Mouse (Mus musculus): ENCODE measurements at regions not wholly inside any gene's neighbourhood (a gene's known extent, or its start where the extent isn't known, plus 50 kb on each side); places are given as distances from the start of the nearest gene placed in this dataset.

GRCm38 (mm10) chr6:61068117-61068489 is 112.0 kb upstream of the Ccser1 start:
- Histone ChIP-seq H3K9ac (replicated peaks; ENCODE audit: low read length) (no peak overlapping the region), H3K27ac (replicated peaks; ENCODE audit: low read depth, low read length) (no peak overlapping the region), H3K4me2 (ENCODE audit: low read depth, low read length) (no peak overlapping the region), H3K4me3 (ENCODE audit: low read depth, low read length) (no peak overlapping the region), H3K9me3 (replicated peaks; ENCODE audit: control insufficient read depth, low read length) (no peaks in the 10 kb centered on the region), H3K27me3 (ENCODE audit: control insufficient read depth, insufficient read depth, low read length) (no peaks in the 10 kb centered on the region), H3K4me1 (ENCODE audit: control insufficient read depth, insufficient read depth, low read length) (peaks cover 2% of the 10 kb centered on the region; the same call in 1 of the 2 replicates), H3K36me3 (replicated peaks; ENCODE audit: control insufficient read depth, insufficient read depth, low read depth, low read length) (no peaks in the 10 kb centered on the region)
- WGBS: 4% methylated on average over 1 of the region's 1 CpGs
- no peak for ATAC-seq (replicated peaks; ENCODE audit: insufficient number of reproducible peaks, low FRiP score, low TSS enrichment, low read depth)
- DNase-seq (ENCODE audit: low spot score): no peak

GRCm38 (mm10) chr6:61073267-61073666 is 106.9 kb upstream of the Ccser1 start:
- Histone ChIP-seq H3K4me1 (ENCODE audit: control insufficient read depth, insufficient read depth, low read length) (no peaks in the 10 kb centered on the region), H3K36me3 (replicated peaks; ENCODE audit: control insufficient read depth, insufficient read depth, low read depth, low read length) (no peaks in the 10 kb centered on the region), H3K4me2 (ENCODE audit: low read depth, low read length) (no peak overlapping the region), H3K9me3 (replicated peaks; ENCODE audit: control insufficient read depth, low read length) (no peaks in the 10 kb centered on the region), H3K4me3 (ENCODE audit: low read depth, low read length) (no peak overlapping the region), H3K9ac (replicated peaks; ENCODE audit: low read length) (no peak overlapping the region), H3K27ac (replicated peaks; ENCODE audit: low read depth, low read length) (no peak overlapping the region), H3K27me3 (ENCODE audit: control insufficient read depth, insufficient read depth, low read length) (no peaks in the 10 kb centered on the region)
- ATAC-seq (replicated peaks; ENCODE audit: insufficient number of reproducible peaks, low FRiP score, low TSS enrichment, low read depth): no peak
- 92% methylated on average over 3 of the region's 3 CpGs for WGBS
- no peak for DNase-seq (ENCODE audit: low spot score)

DNA sequence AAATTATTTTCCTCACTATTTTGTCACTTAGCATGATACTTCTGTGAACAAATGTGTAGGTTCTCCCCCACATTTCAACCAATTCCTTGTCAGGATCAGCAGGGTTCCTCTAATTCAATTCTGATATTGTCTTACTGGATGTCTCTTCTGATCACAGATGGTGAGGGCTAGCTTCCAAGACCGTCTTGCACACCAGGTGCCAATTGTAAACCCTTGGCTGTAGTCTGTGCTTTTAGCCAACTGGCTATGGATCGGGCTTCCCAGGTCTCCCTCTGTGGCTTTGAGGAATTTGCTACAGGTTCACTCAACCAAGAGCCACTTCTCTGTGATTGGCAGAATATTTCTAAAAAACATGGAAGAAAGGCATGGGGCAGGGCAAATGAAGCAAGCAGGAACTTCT is 106.3 kb upstream of the Ccser1 start:
- DNase-seq (ENCODE audit: low spot score): no peak
- no peak overlapping the region for H3K9ac ChIP-seq (replicated peaks; ENCODE audit: low read length)
- H3K36me3 ChIP-seq (replicated peaks; ENCODE audit: control insufficient read depth, insufficient read depth, low read depth, low read length): no peaks in the 10 kb centered on the region
- no peaks in the 10 kb centered on the region for H3K4me1 ChIP-seq (ENCODE audit: control insufficient read depth, insufficient read depth, low read length)
- no peaks in the 10 kb centered on the region for H3K27me3 ChIP-seq (ENCODE audit: control insufficient read depth, insufficient read depth, low read length)
- ATAC-seq (replicated peaks; ENCODE audit: insufficient number of reproducible peaks, low FRiP score, low TSS enrichment, low read depth): no peak
- WGBS: 71% methylated on average over 2 of the region's 2 CpGs
- H3K9me3 ChIP-seq (replicated peaks; ENCODE audit: control insufficient read depth, low read length): no peaks in the 10 kb centered on the region
- no peak overlapping the region for H3K4me2 ChIP-seq (ENCODE audit: low read depth, low read length)
- H3K4me3 ChIP-seq (ENCODE audit: low read depth, low read length): no peak overlapping the region
- H3K27ac ChIP-seq (replicated peaks; ENCODE audit: low read depth, low read length): no peak overlapping the region

DNA sequence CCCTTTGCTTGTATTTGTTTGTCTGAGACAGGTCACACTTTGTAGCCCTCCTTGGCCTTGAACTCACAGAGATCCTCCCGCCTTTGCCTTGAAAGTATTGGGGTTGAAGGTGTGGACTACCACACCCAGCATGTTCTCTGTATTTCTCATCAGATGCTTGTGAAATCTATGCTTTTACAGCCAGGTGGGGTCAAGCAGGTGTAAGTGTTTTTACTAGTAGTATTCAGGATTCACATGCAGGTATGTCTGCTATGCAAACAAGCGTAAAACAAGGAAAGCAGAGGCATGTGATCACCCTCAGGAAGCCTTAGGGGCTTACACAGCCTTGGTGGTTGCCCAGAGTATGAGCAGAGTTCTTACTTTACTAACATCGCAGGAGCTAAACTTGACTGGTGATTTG is 105.4 kb upstream of the Ccser1 start:
- DNase-seq (ENCODE audit: low spot score) (no peak), ATAC-seq (replicated peaks; ENCODE audit: insufficient number of reproducible peaks, low FRiP score, low TSS enrichment, low read depth) (no peak)
- H3K27me3 ChIP-seq (ENCODE audit: control insufficient read depth, insufficient read depth, low read length): no peaks in the 10 kb centered on the region
- H3K4me2 ChIP-seq (ENCODE audit: low read depth, low read length): no peak overlapping the region
- H3K9me3 ChIP-seq (replicated peaks; ENCODE audit: control insufficient read depth, low read length): no peaks in the 10 kb centered on the region
- WGBS: 84% methylated on average over 3 of the region's 3 CpGs
- no peak overlapping the region for H3K27ac ChIP-seq (replicated peaks; ENCODE audit: low read depth, low read length)
- H3K4me3 ChIP-seq (ENCODE audit: low read depth, low read length): no peak overlapping the region
- no peaks in the 10 kb centered on the region for H3K36me3 ChIP-seq (replicated peaks; ENCODE audit: control insufficient read depth, insufficient read depth, low read depth, low read length)
- H3K9ac ChIP-seq (replicated peaks; ENCODE audit: low read length): no peak overlapping the region
- no peaks in the 10 kb centered on the region for H3K4me1 ChIP-seq (ENCODE audit: control insufficient read depth, insufficient read depth, low read length)

- no peaks in the 10 kb centered on the region for H3K36me3 ChIP-seq (replicated peaks; ENCODE audit: control insufficient read depth, insufficient read depth, low read depth, low read length)
- no peak for DNase-seq (ENCODE audit: low spot score)
- no peak overlapping the region for H3K9ac ChIP-seq (replicated peaks; ENCODE audit: low read length)
- H3K4me3 ChIP-seq (ENCODE audit: low read depth, low read length): no peak overlapping the region
- no peaks in the 10 kb centered on the region for H3K4me1 ChIP-seq (ENCODE audit: control insufficient read depth, insufficient read depth, low read length)
- no peak for ATAC-seq (replicated peaks; ENCODE audit: insufficient number of reproducible peaks, low FRiP score, low TSS enrichment, low read depth)
- no peaks in the 10 kb centered on the region for H3K27me3 ChIP-seq (ENCODE audit: control insufficient read depth, insufficient read depth, low read length)
- 72% methylated on average over 3 of the region's 3 CpGs for WGBS
- H3K9me3 ChIP-seq (replicated peaks; ENCODE audit: control insufficient read depth, low read length): no peaks in the 10 kb centered on the region
- H3K27ac ChIP-seq (replicated peaks; ENCODE audit: low read depth, low read length): no peak overlapping the region
- no peak overlapping the region for H3K4me2 ChIP-seq (ENCODE audit: low read depth, low read length)
Measured at GRCm38 (mm10) chr6:61078559-61078958, 101.6 kb upstream of the Ccser1 start.

GRCm38 (mm10) chr6:61080661-61081060 is 99.5 kb upstream of the Ccser1 start:
- Histone ChIP-seq H3K4me1 (ENCODE audit: control insufficient read depth, insufficient read depth, low read length) (no peaks in the 10 kb centered on the region), H3K27me3 (ENCODE audit: control insufficient read depth, insufficient read depth, low read length) (no peaks in the 10 kb centered on the region), H3K9ac (replicated peaks; ENCODE audit: low read length) (no peak overlapping the region), H3K27ac (replicated peaks; ENCODE audit: low read depth, low read length) (no peak overlapping the region), H3K36me3 (replicated peaks; ENCODE audit: control insufficient read depth, insufficient read depth, low read depth, low read length) (no peaks in the 10 kb centered on the region), H3K4me2 (ENCODE audit: low read depth, low read length) (no peak overlapping the region), H3K9me3 (replicated peaks; ENCODE audit: control insufficient read depth, low read length) (no peaks in the 10 kb centered on the region), H3K4me3 (ENCODE audit: low read depth, low read length) (no peak overlapping the region)
- DNase-seq (ENCODE audit: low spot score) (no peak), ATAC-seq (replicated peaks; ENCODE audit: insufficient number of reproducible peaks, low FRiP score, low TSS enrichment, low read depth) (no peak)
- WGBS: 65% methylated on average over 5 of the region's 5 CpGs

GRCm38 (mm10) chr6:61083346-61083745 is 96.8 kb upstream of the Ccser1 start:
- H3K4me2 ChIP-seq (ENCODE audit: low read depth, low read length): no peak overlapping the region
- no peak overlapping the region for H3K9ac ChIP-seq (replicated peaks; ENCODE audit: low read length)
- WGBS: 87% methylated on average over 3 of the region's 3 CpGs
- H3K36me3 ChIP-seq (replicated peaks; ENCODE audit: control insufficient read depth, insufficient read depth, low read depth, low read length): no peaks in the 10 kb centered on the region
- no peaks in the 10 kb centered on the region for H3K9me3 ChIP-seq (replicated peaks; ENCODE audit: control insufficient read depth, low read length)
- no peaks in the 10 kb centered on the region for H3K27me3 ChIP-seq (ENCODE audit: control insufficient read depth, insufficient read depth, low read length)
- no peak for DNase-seq (ENCODE audit: low spot score)
- H3K27ac ChIP-seq (replicated peaks; ENCODE audit: low read depth, low read length): no peak overlapping the region
- no peaks in the 10 kb centered on the region for H3K4me1 ChIP-seq (ENCODE audit: control insufficient read depth, insufficient read depth, low read length)
- no peak for ATAC-seq (replicated peaks; ENCODE audit: insufficient number of reproducible peaks, low FRiP score, low TSS enrichment, low read depth)
- H3K4me3 ChIP-seq (ENCODE audit: low read depth, low read length): no peak overlapping the region

GRCm38 (mm10) chr6:61099348-61099981 is 80.7 kb upstream of the Ccser1 start:
- DNase-seq (ENCODE audit: low spot score): no peak
- Histone ChIP-seq H3K9ac (replicated peaks; ENCODE audit: low read length) (no peak overlapping the region), H3K9me3 (replicated peaks; ENCODE audit: control insufficient read depth, low read length) (no peaks in the 10 kb centered on the region), H3K27ac (replicated peaks; ENCODE audit: low read depth, low read length) (no peak overlapping the region), H3K4me3 (ENCODE audit: low read depth, low read length) (no peak overlapping the region), H3K27me3 (ENCODE audit: control insufficient read depth, insufficient read depth, low read length) (no peaks in the 10 kb centered on the region), H3K4me2 (ENCODE audit: low read depth, low read length) (no peak overlapping the region), H3K4me1 (ENCODE audit: control insufficient read depth, insufficient read depth, low read length) (no peaks in the 10 kb centered on the region), H3K36me3 (replicated peaks; ENCODE audit: control insufficient read depth, insufficient read depth, low read depth, low read length) (no peaks in the 10 kb centered on the region)
- WGBS: 83% methylated on average over 9 of the region's 9 CpGs
- ATAC-seq (replicated peaks; ENCODE audit: insufficient number of reproducible peaks, low FRiP score, low TSS enrichment, low read depth): no peak
